Mouse (Mus musculus) thymus, adult 18-20 months (tissue): ENCODE measurements at regions not wholly inside any gene's neighbourhood (a gene's known extent, or its start where the extent isn't known, plus 50 kb on each side); places are given as distances from the start of the nearest gene placed in this dataset.

Experiments
- DNase-seq, 2 experiments: peaks; one replicate each; pipeline ENCODE4 v3.0.0; 2022; ENCODE audit warnings: mixed read lengths in 2 of 2

GRCm38 (mm10) chr2:9443103-9443502, 437.9 kb upstream of the 4930412O13Rik start:
- DNase-seq = no peak

GRCm38 (mm10) chr2:9445826-9446225, 435.2 kb upstream of the 4930412O13Rik start:
- no peak for DNase-seq

- no peak for DNase-seq
Observed at GRCm38 (mm10) chr2:9464413-9464812, 416.6 kb upstream of the 4930412O13Rik start.

- DNase-seq = no peak
Observed at GRCm38 (mm10) chr2:9464818-9465217, 416.2 kb upstream of the 4930412O13Rik start.

GRCm38 (mm10) chr2:9467573-9467972, 413.5 kb upstream of the 4930412O13Rik start:
- peak in 1 of 2 experiments; percentile 9 for DNase-seq

- DNase-seq = no peak
Observed at GRCm38 (mm10) chr2:9468651-9469050, 412.4 kb upstream of the 4930412O13Rik start.

- no peak for DNase-seq
Observed at GRCm38 (mm10) chr2:9481678-9482345, 399.2 kb upstream of the 4930412O13Rik start.

- no peak for DNase-seq
Observed at GRCm38 (mm10) chr2:9487381-9487914, 393.6 kb upstream of the 4930412O13Rik start.

GRCm38 (mm10) chr2:9493606-9494145, 387.4 kb upstream of the 4930412O13Rik start:
- peak; percentile 26 to 67 for DNase-seq

GRCm38 (mm10) chr2:9520045-9520444, 361.0 kb upstream of the 4930412O13Rik start:
- DNase-seq = no peak

- no peak for DNase-seq
Observed at GRCm38 (mm10) chr2:9525910-9526309, 355.1 kb upstream of the 4930412O13Rik start.

- DNase-seq = no peak
Observed at GRCm38 (mm10) chr2:9535141-9535658, 345.9 kb upstream of the 4930412O13Rik start.

GRCm38 (mm10) chr2:9547771-9548590, 333.1 kb upstream of the 4930412O13Rik start:
- no peak for DNase-seq

GRCm38 (mm10) chr2:9553313-9553712, 327.7 kb upstream of the 4930412O13Rik start:
- no peak for DNase-seq

GRCm38 (mm10) chr2:9564487-9565043, 316.5 kb upstream of the 4930412O13Rik start:
- DNase-seq = peak; percentile 18 to 49

- no peak for DNase-seq
Observed at GRCm38 (mm10) chr2:9569220-9569619, 311.8 kb upstream of the 4930412O13Rik start.

- no peak for DNase-seq
Observed at GRCm38 (mm10) chr2:9574196-9574595, 306.9 kb upstream of the 4930412O13Rik start.

GRCm38 (mm10) chr2:9574651-9575050, 306.4 kb upstream of the 4930412O13Rik start:
- DNase-seq = no peak

GRCm38 (mm10) chr2:9577868-9578267, 303.2 kb upstream of the 4930412O13Rik start:
- no peak for DNase-seq

- DNase-seq = no peak
Observed at GRCm38 (mm10) chr2:9587389-9587788, 293.7 kb upstream of the 4930412O13Rik start.

GRCm38 (mm10) chr2:9589200-9589599, 291.9 kb upstream of the 4930412O13Rik start:
- DNase-seq = no peak

GRCm38 (mm10) chr2:9592531-9592930, 288.5 kb upstream of the 4930412O13Rik start:
- no peak for DNase-seq

GRCm38 (mm10) chr2:9593931-9594330, 287.1 kb upstream of the 4930412O13Rik start:
- DNase-seq = peak; percentile 83 to 87
